Mouse (Mus musculus): ENCODE results near the gene Spns2. TPM values are rescaled to one million over a fixed set of nuclear protein-coding genes. Genes with fewer than 3 reads are reported as not detected.
A peak's percentile ranks its signal among the peaks of the same experiment; 100 is the strongest.

Gene Spns2
- polyA plus RNA-seq, 1 experiment from 2014 or later: 5.5 TPM

DNA sequence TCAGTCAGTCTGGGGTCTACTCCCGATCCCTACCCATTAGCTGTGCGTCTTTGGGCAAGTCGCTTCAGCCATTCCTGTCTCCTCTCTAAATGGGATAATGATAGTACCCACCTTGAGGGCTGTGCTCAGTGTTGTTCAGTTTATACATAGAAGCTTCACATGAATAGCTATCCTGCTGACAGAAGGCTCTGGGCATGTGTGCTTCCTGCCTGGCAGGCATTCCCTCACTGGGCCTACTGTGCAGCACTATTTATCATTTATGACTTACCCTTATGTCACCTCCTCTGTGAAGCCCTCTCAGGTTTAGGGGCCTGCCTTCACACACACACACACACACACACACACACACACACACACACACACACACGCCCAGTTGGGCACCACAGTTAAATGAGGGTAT, 10.4 kb upstream of the Spns2 start:
- no peak for DNase-seq
- Histone ChIP-seq H3K9me3 (replicated peaks) (no peaks in the 10 kb centered on the region), H3K4me2 (no peak overlapping the region), H3K9ac (no peak overlapping the region), H3K4me3 (replicated peaks) (no peak overlapping the region), H3K27me3 (no peaks in the 10 kb centered on the region; the same call in 1 of the 2 replicates), H3K36me3 (no peaks in the 10 kb centered on the region), H3K4me1 (replicated peaks) (peaks cover 17% of the 10 kb centered on the region), H3K27ac (no peak overlapping the region)
- no peak for ATAC-seq (ENCODE audit: low read depth)
- WGBS (ENCODE audit: insufficient replicate concordance): 79% methylated on average over 4 of the region's 4 CpGs

DNA sequence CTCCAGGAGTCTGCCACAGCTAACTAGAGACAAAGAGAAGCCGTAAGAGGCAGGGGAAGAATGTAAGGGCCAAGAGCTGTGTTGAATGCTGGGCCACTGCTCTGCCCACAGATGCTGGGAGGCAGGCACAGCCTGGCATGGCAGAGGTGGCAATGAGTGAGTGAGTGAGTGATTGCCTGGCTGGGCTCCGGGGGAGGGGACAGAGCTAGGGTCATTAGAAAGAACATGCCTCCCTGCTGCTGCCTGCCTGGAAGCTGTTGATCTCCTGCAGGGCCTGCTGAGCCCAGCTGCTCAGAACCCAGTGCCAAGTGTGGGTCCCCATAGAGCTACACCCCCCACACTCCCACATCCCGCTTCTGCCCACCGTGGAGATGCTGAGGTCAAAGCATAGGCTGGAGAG, 7.7 kb upstream of the Spns2 start:
- ATAC-seq (ENCODE audit: low read depth): no peak
- no peaks in the 10 kb centered on the region; the same call in 1 of the 2 replicates for H3K27me3 ChIP-seq

DNA sequence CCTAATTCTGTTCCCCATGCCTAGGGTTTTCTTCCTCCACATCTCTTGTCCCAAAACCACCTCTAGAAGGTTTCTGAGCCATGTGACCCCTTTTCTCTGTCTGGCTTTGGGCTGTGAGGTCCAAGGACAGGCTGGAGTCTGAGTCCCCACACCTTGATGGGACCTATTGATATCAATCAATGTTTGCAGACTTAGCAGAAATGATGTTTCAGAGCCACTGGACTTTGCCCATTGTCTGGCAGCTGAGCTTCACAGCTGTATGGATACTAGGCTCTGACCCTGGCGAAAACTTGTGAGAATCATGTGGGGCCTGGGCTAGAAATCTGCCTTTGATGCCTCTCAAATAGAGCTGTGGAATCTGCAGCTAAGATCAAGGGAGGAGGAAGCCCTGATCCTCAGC, 7.1 kb upstream of the Spns2 start:
- no peak overlapping the region for H3K4me3 ChIP-seq (replicated peaks)
- no peak overlapping the region for H3K27ac ChIP-seq
- no peak overlapping the region for H3K9ac ChIP-seq
- no peaks in the 10 kb centered on the region; the same call in 1 of the 2 replicates for H3K27me3 ChIP-seq
- H3K4me2 ChIP-seq: no peak overlapping the region
- H3K4me1 ChIP-seq (replicated peaks): peaks cover 13% of the 10 kb centered on the region
- WGBS (ENCODE audit: insufficient replicate concordance): 55% methylated on average over 1 of the region's 1 CpGs
- H3K9me3 ChIP-seq (replicated peaks): no peaks in the 10 kb centered on the region
- DNase-seq (no peak), ATAC-seq (ENCODE audit: low read depth) (no peak)
- no peaks in the 10 kb centered on the region for H3K36me3 ChIP-seq

More for the DNA sequence above, 7.7 kb upstream of the Spns2 start:
- H3K4me1 ChIP-seq (replicated peaks): peaks cover 14% of the 10 kb centered on the region
- no peak overlapping the region for H3K4me3 ChIP-seq (replicated peaks)
- H3K36me3 ChIP-seq: no peaks in the 10 kb centered on the region
- no peak overlapping the region for H3K4me2 ChIP-seq
- no peaks in the 10 kb centered on the region for H3K9me3 ChIP-seq (replicated peaks)
- DNase-seq: no peak
- 60% methylated on average over 4 of the region's 4 CpGs for WGBS (ENCODE audit: insufficient replicate concordance)
- no peak overlapping the region for H3K9ac ChIP-seq
- no peak overlapping the region for H3K27ac ChIP-seq

DNA sequence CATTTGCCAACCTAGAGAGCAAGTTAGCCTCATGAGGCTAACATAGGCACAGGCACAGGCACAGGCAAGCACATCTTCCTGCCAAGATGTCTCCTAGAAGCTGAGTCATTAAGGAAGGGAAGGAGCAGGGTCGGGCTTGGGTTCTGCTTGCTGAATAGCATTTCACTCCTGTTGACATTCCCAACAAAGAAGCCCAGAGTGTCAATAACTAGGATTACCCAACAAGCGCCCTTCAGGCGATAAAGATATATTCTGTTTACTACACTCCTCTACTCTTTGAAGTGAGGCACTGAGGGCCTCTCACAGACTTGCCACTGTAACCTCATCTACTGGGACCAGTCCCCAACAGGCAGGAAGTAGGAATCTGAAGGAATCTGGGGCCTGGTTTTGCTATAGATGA, 6.4 kb upstream of the Spns2 start:
- DNase-seq: no peak
- Histone ChIP-seq H3K36me3 (no peaks in the 10 kb centered on the region), H3K4me1 (replicated peaks) (peaks cover 15% of the 10 kb centered on the region), H3K4me2 (no peak overlapping the region), H3K9ac (no peak overlapping the region), H3K4me3 (replicated peaks) (no peak overlapping the region), H3K9me3 (replicated peaks) (no peaks in the 10 kb centered on the region), H3K27me3 (no peaks in the 10 kb centered on the region), H3K27ac (no peak overlapping the region)
- WGBS (ENCODE audit: insufficient replicate concordance): 48% methylated on average over 3 of the region's 3 CpGs
- ATAC-seq (ENCODE audit: low read depth): no peak

DNA sequence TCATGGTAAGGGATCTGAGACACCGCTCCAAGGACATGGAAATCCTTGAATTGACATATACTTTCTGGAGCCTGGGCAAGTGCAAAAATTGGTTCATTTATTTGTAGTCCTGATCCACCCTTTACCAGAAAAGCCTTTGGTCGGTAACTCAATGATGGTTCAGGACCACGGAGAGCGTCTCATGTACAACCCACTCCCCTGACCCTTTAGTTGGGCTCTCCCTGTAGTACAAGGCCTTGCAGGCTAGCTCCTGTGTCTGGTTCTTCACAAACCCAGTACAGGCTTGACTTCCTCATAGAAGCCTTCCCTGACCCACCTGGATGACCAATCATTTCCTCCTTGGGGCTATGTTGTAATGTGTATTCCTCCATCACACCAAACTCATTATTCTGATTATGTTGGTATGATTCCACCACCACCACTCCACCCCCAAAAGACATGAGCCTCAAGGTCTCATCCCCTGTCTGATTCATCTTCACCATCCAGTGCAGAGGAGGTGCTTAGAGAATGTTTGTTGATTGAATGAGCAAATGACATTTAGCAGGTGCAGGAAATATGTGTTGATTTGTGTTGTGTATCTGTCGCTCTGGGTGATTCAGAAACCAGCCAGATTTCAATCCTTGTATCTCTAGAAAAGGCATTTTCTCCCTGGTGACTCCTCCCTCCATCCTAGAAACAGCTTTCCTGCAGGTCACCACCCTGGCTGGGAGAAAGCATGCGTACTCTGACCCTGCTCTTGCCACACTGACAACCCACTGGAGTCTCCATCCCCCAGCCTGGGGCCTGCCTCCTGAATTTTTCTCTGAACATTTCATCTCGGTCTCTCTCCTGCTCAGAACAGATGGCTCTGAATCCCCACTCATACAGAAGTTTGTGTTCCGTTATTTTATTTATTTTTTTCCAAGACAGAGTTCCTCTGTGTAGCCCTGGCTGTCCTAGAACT, 4.6 kb upstream of the Spns2 start:
- Histone ChIP-seq H3K4me1 (replicated peaks) (peaks cover 27% of the 10 kb centered on the region), H3K27ac (no peak overlapping the region), H3K9ac (no peak overlapping the region), H3K4me2 (no peak overlapping the region), H3K36me3 (no peaks in the 10 kb centered on the region), H3K27me3 (peaks cover 13% of the 10 kb centered on the region), H3K9me3 (replicated peaks) (no peaks in the 10 kb centered on the region), H3K4me3 (replicated peaks) (no peak overlapping the region)
- 43% methylated on average over 8 of the region's 8 CpGs for WGBS (ENCODE audit: insufficient replicate concordance)
- ATAC-seq (ENCODE audit: low read depth) (no peak), DNase-seq (no peak)

DNA sequence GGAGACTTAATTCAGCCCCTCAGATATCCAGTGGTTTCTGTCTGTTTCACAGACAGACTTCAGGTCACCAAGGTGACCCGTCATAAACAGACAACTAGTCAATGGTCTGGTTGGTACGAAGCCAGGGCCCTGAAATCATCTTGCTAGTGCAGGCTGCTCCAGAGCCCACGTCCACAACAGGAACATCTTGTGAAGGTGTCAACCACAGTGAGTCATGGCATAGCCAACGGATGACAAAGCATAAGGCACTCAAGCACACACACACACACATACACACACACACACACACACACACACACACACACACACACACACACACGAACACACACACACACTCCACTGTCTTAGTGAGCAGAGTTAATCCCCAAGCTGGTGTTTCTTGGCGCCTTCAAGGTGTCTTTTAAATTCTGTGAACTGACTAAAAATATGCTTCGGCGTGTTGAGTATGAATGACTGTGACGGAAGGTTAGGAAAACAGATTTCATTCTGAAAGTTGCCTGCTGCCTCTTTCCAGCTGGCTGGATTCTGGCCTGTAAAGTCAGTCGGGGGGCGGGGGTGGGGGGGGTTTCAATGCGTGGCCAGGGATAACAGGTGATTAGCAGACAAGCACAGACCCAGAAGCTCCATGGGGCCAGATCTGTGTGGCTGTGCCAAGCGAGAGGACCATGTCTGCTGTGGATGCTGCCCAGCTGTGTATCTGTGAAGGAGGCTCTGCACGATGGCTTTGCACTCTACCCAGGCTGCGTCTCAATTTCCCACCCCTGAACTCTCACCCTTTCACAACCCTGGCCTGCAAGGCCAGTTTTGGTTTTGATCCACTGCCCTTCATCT, 1.6 kb upstream of the Spns2 start:
- H3K4me3 ChIP-seq (replicated peaks): no peak overlapping the region
- H3K4me1 ChIP-seq (replicated peaks): peaks cover 55% of the 10 kb centered on the region
- peaks cover 25% of the 10 kb centered on the region for H3K27me3 ChIP-seq
- H3K9ac ChIP-seq: no peak overlapping the region
- H3K27ac ChIP-seq: no peak overlapping the region
- WGBS (ENCODE audit: insufficient replicate concordance): 62% methylated on average over 15 of the region's 15 CpGs
- ATAC-seq (ENCODE audit: low read depth) (no peak), DNase-seq (no peak)
- no peaks in the 10 kb centered on the region for H3K9me3 ChIP-seq (replicated peaks)
- no peak overlapping the region for H3K4me2 ChIP-seq
- no peaks in the 10 kb centered on the region for H3K36me3 ChIP-seq

DNA sequence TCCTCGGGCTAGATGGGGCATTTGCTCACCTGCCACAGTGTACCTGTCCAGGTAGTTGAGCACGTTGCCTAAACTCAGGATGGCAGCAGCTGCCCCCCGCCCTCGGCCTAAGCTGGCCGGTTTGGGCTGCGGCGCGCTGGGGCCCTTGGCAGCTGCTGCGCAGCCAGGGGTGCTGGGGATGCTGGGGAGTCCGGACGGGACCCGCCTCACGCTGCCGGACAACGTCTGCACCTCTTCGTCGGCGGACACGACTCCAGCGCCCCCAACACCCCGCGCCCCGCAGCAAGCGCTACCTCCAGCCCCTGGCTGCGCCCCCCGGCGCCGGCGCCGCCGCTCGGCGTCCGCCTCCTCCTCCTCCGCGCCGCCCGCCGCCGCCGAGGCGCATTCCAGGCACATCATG, 307 bp downstream of the Spns2 start:
- Histone ChIP-seq H3K4me3 (replicated peaks) (peak overlapping the region; percentile 67), H3K36me3 (no peaks in the 10 kb centered on the region), H3K4me1 (replicated peaks) (peaks cover 65% of the 10 kb centered on the region), H3K9me3 (replicated peaks) (no peaks in the 10 kb centered on the region), H3K27ac (0 out of 2 replicates have a peak overlapping the region, but pooled peaks have one; percentile 47), H3K9ac (peak overlapping the region; percentile 68), H3K4me2 (peak overlapping the region; percentile 91), H3K27me3 (peaks cover 25% of the 10 kb centered on the region)
- WGBS (ENCODE audit: insufficient replicate concordance): 1% methylated on average over 20 of the region's 42 CpGs
- DNase-seq (no peak), ATAC-seq (ENCODE audit: low read depth) (peak; percentile 4; the same call in 1 of the 2 replicates)

DNA sequence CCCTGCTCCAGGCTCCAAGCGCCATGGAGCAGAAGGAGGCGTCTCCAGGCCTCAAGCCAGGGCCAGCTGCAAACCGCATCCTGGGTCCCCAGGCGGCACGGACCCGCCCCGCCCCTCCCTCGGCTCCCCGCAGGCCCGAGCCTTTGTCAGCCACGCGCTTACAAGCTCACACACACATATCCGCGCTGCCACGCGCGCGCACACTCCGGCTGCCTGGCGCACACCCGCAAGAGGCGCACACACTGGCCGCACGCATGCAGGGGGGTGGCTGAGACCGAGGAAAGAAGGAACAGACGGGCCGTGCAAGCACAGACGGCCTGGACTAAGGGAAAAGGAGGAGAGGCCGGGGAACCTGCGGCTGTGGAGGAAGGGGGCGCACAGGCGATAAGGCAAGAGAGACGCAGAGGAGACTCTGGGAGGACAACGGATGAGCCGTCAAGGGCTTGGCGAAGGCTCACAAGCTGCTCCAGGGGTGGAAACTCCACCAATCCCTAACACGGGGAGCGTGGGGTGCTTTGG, 892 bp downstream of the Spns2 start:
- H3K27ac ChIP-seq: peak overlapping the region; percentile 47
- WGBS (ENCODE audit: insufficient replicate concordance): 1% methylated on average over 38 of the region's 38 CpGs
- DNase-seq: no peak
- H3K27me3 ChIP-seq: peaks cover 25% of the 10 kb centered on the region
- no peak; the same call in 1 of the 2 replicates for ATAC-seq (ENCODE audit: low read depth)
- H3K9me3 ChIP-seq (replicated peaks): no peaks in the 10 kb centered on the region
- peak overlapping the region; percentile 67 for H3K4me3 ChIP-seq (replicated peaks)
- H3K36me3 ChIP-seq: no peaks in the 10 kb centered on the region
- peak overlapping the region; percentile 91 for H3K4me2 ChIP-seq
- peaks cover 71% of the 10 kb centered on the region for H3K4me1 ChIP-seq (replicated peaks)
- H3K9ac ChIP-seq: peak overlapping the region; percentile 68

DNA sequence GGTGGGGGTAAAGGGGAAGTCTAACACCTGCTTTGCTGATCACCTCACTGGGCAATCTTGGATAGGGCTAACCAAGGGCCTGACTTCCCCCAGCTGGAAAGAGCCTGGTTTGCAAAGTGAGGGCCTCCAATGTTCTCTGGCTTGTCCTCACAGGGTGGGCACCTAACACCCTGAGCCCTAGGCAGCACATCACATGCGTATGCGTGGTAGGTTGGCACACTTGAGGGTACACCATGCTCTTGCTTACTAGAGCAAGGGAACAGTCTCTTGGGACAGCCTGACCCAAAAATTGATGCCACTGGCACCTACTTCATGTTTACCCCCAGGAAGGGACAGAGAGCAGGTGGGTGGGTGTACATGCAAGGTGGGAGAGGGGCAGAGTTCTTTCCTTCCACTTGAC, 2.0 kb downstream of the Spns2 start:
- Histone ChIP-seq H3K4me3 (replicated peaks) (peak overlapping the region; percentile 67), H3K4me1 (replicated peaks) (peaks cover 82% of the 10 kb centered on the region), H3K27me3 (peaks cover 25% of the 10 kb centered on the region), H3K9ac (peak overlapping the region; percentile 40), H3K9me3 (replicated peaks) (no peaks in the 10 kb centered on the region), H3K4me2 (peak overlapping the region; percentile 91), H3K36me3 (no peaks in the 10 kb centered on the region), H3K27ac (no peak overlapping the region)
- no peak for ATAC-seq (ENCODE audit: low read depth)
- 40% methylated on average over 2 of the region's 2 CpGs for WGBS (ENCODE audit: insufficient replicate concordance)
- no peak for DNase-seq

DNA sequence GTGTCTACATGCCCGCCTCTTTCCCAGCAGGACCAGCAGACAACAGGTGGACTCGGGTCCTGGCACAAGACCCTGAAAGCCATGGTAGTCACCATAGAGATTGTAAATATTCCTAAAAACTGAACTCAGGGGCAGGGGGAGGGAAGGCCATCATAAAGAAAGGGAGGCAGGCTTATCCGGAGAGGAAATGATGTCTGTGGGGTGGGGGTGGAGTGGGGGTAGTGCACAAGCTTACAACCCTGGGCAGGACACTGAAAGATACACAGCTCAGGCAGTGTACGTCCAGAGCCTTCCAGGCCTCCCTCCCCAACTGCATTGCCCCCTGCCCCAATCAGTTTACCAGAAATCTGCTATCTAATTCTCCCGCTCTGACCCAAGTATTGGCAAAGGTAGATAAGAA, 2.5 kb downstream of the Spns2 start:
- H3K27me3 ChIP-seq: peaks cover 25% of the 10 kb centered on the region
- peaks cover 87% of the 10 kb centered on the region for H3K4me1 ChIP-seq (replicated peaks)
- H3K9ac ChIP-seq: peak overlapping the region; percentile 40; the same call in 1 of the 2 replicates
- H3K4me2 ChIP-seq: peak overlapping the region; percentile 91
- peak overlapping the region; percentile 67 for H3K4me3 ChIP-seq (replicated peaks)
- no peaks in the 10 kb centered on the region for H3K36me3 ChIP-seq
- no peak for DNase-seq
- 20% methylated on average over 5 of the region's 5 CpGs for WGBS (ENCODE audit: insufficient replicate concordance)
- 0 out of 2 replicates have a peak overlapping the region, but pooled peaks have one; percentile 29 for H3K27ac ChIP-seq
- ATAC-seq (ENCODE audit: low read depth): no peak
- no peaks in the 10 kb centered on the region for H3K9me3 ChIP-seq (replicated peaks)

DNA sequence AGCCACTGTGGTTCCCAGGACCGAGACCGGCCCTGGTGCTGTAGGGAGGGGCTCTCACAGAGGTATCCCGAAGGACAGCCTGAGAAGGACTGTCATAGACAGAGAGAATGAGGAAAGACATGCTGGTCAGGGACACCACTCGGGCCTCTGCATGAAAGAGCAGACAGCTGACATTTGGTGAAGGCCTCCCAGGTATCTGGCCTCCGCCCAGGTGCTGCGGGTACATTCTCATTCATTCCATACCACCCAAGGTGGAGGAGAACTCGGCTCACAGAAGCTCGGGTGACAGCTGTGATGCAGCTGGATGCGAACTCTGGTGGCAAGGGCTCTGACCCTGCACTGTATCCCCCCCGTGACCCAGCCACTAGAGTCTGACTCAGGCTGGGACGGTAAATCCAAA, 3.7 kb downstream of the Spns2 start:
- no peak overlapping the region for H3K4me3 ChIP-seq (replicated peaks)
- H3K27me3 ChIP-seq: peaks cover 25% of the 10 kb centered on the region
- H3K27ac ChIP-seq: peak overlapping the region; percentile 56; the same call in 1 of the 2 replicates
- peak overlapping the region; percentile 91; the same call in 1 of the 2 replicates for H3K4me2 ChIP-seq
- H3K9ac ChIP-seq: no peak overlapping the region
- peaks cover 96% of the 10 kb centered on the region for H3K4me1 ChIP-seq (replicated peaks)
- 50% methylated on average over 11 of the region's 11 CpGs for WGBS (ENCODE audit: insufficient replicate concordance)
- H3K9me3 ChIP-seq (replicated peaks): no peaks in the 10 kb centered on the region
- ATAC-seq (ENCODE audit: low read depth) (no peak), DNase-seq (no peak)
- H3K36me3 ChIP-seq: no peaks in the 10 kb centered on the region

Measured in liver, embryonic 13.5 days (tissue).